Mouse (Mus musculus): ENCODE results near the gene Specc1l.

GRCm38 (mm10) chr10:75184826-75185225, 27.0 kb upstream of the Specc1l start:
- TF ChIP-seq GATA1 (IDR thresholded peaks at IDR 0.05; ENCODE audit: borderline replicate concordance, low read length) (no peak), FLI1 (IDR thresholded peaks at IDR 0.05; ENCODE audit: low read length) (no peak)

All from megakaryocyte, embryonic 14.5 days (primary cell).